ENCODE assay signal across 8 mouse cellular contexts in the genomic region with DNA sequence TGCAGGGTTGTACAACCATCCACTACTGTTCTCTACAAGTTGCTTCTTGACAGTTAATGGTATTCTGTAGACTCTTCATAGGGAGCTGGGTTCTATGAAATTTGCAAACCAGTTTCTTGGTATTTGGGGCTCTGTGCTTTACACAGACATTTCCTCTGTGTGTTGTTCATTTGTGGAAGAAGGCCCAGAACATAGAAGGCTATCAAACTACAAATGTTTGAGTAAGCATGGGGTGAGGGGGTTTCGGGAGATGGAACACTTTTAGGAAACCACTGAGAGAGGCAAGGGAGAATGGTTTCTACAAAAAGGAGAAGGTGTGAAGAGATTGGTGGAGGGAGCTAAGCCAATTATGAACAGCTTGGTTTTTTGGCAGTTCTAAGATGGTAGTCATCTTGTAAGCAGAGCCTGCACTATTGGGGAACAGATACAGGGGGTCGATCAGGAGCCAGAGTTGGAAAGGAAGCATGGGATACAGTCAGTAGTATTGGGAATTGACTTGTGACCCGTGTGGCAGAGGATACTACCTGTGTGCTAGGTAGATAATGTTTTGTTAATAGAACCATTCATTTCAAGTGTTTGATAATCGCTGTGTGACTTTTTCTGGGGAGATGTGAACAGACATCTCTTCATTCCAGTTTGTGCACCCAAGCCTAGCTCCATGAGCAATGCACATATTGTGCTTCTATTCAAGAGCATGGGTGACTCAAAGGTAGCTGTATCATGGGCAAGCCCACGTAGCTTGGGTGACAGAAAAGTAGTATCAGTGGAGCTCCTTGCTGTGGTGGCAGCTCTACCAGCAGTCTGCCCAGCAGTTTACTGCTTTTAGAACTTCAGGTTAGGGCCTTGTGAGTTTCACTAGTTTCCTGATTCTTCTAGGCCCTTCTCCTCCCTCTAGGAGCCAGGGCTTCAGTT. TPM values are rescaled to one million over a fixed set of nuclear protein-coding genes. Genes with fewer than 3 reads are reported as not detected.
DNase-seq lines count a peak whose midpoint lies in the region; ATAC-seq and TF ChIP-seq lines count a peak whose summit lies in the region.

No protein-coding gene starts in this region.

- 63% methylated on average over 5 of the region's 5 CpGs for WGBS in kidney, embryonic 14.5 days
- WGBS in forebrain, embryonic 11.5 days, result 52% methylated on average over 5 of the region's 5 CpGs
- WGBS in liver, embryonic 12.5 days (ENCODE audit: insufficient replicate concordance), result 26% methylated on average over 5 of the region's 5 CpGs

- peaks cover 6% of the 10 kb centered on the region; the same call in 1 of the 2 replicates for H3K4me1 ChIP-seq in kidney, embryonic 14.5 days (ENCODE audit: control insufficient read depth, insufficient read depth, low read length)
- peaks cover 10 to 15% of the 10 kb centered on the region in 2 experiments; a peak in 3 of 4 replicates for H3K4me1 ChIP-seq in MEL (ENCODE audit: control insufficient read depth in 1 of 2, insufficient read depth in 2 of 2, low read length in 2 of 2)
- 0 out of 2 replicates have a peak, but pooled peaks cover 4% of the 10 kb centered on the region for H3K4me1 ChIP-seq in forebrain, embryonic 11.5 days (replicated peaks; ENCODE audit: control insufficient read depth, insufficient read depth, low read length)
- peaks cover 22% of the 10 kb centered on the region for H3K4me1 ChIP-seq in liver, embryonic 12.5 days

- TF ChIP-seq POLR2A in MEL (IDR thresholded peaks at IDR 0.05; ENCODE audit: control insufficient read depth in 1 of 2, insufficient read depth in 1 of 2, low read depth in 1 of 2, low read length in 2 of 2, poor library complexity in 1 of 2), result 0 out of 4 replicates have a peak, but pooled peaks of 1 of the 2 experiments have one; percentile 5

- no peak for TF ChIP-seq RAD21 in MEL (IDR thresholded peaks at IDR 0.05; ENCODE audit: low read depth, low read length)

- peak overlapping the region; percentile 24; the same call in 1 of the 2 replicates for H3K9ac ChIP-seq in kidney, embryonic 14.5 days (ENCODE audit: low read depth, low read length)
- peak overlapping the region; percentile 93 for H3K9ac ChIP-seq in MEL (ENCODE audit: control insufficient read depth, low read depth, low read length, poor library complexity, severe bottlenecking)
- H3K9ac ChIP-seq in forebrain, embryonic 11.5 days (ENCODE audit: low read length), result peak overlapping the region; percentile 78
- H3K9ac ChIP-seq in liver, embryonic 12.5 days, result peak overlapping the region; percentile 87

- peak overlapping the region; percentile 70 for H3K4me2 ChIP-seq in kidney, embryonic 14.5 days (replicated peaks; ENCODE audit: low read depth, low read length)
- peak overlapping the region; percentile 73 for H3K4me2 ChIP-seq in forebrain, embryonic 11.5 days (ENCODE audit: low read depth, low read length, severe bottlenecking)
- H3K4me2 ChIP-seq in liver, embryonic 12.5 days, result peak overlapping the region; percentile 95

- H3K4me3 ChIP-seq in kidney, embryonic 14.5 days (ENCODE audit: low read length), result peak overlapping the region; percentile 78
- peak overlapping the region; percentile 58 to 65 for H3K4me3 ChIP-seq in MEL (ENCODE audit: control insufficient read depth in 1 of 2, insufficient read depth in 1 of 2, low read depth in 2 of 2, low read length in 2 of 2)
- H3K4me3 ChIP-seq in forebrain, embryonic 11.5 days (ENCODE audit: low read depth, low read length), result peak overlapping the region; percentile 72
- peak overlapping the region; percentile 85 for H3K4me3 ChIP-seq in liver, embryonic 12.5 days

- no peak overlapping the region for H3K27ac ChIP-seq in kidney, embryonic 14.5 days (ENCODE audit: low read depth, low read length)
- no peak overlapping the region for H3K27ac ChIP-seq in MEL (ENCODE audit: control insufficient read depth, low read depth, low read length)
- no peak overlapping the region for H3K27ac ChIP-seq in forebrain, embryonic 11.5 days (ENCODE audit: low read depth, low read length)
- no peak overlapping the region for H3K27ac ChIP-seq in liver, embryonic 12.5 days

- peaks cover 57% of the 10 kb centered on the region for H3K79me2 ChIP-seq in MEL (ENCODE audit: control insufficient read depth, insufficient read depth, low read length, poor library complexity)

- no peaks in the 10 kb centered on the region for H3K27me3 ChIP-seq in kidney, embryonic 14.5 days (ENCODE audit: control insufficient read depth, insufficient read depth, low read length)
- no peaks in the 10 kb centered on the region for H3K27me3 ChIP-seq in MEL (ENCODE audit: control insufficient read depth in 1 of 2, insufficient read depth in 2 of 2, low read length in 2 of 2)
- H3K27me3 ChIP-seq in forebrain, embryonic 11.5 days (ENCODE audit: control insufficient read depth, insufficient read depth, low read length), result no peaks in the 10 kb centered on the region
- no peaks in the 10 kb centered on the region for H3K27me3 ChIP-seq in liver, embryonic 12.5 days (replicated peaks)

- no peaks in the 10 kb centered on the region for H3K9me3 ChIP-seq in kidney, embryonic 14.5 days (ENCODE audit: control insufficient read depth, low read length)
- no peaks in the 10 kb centered on the region for H3K9me3 ChIP-seq in MEL (replicated peaks; ENCODE audit: insufficient read depth, low read length)
- H3K9me3 ChIP-seq in forebrain, embryonic 11.5 days (ENCODE audit: control insufficient read depth, low read length), result no peaks in the 10 kb centered on the region
- no peaks in the 10 kb centered on the region for H3K9me3 ChIP-seq in liver, embryonic 12.5 days (replicated peaks)

- no peak for TF ChIP-seq EP300 in MEL (IDR thresholded peaks at IDR 0.05; ENCODE audit: low read depth in 1 of 2, low read length in 2 of 2)

- no peak for ATAC-seq in kidney, embryonic 14.5 days (ENCODE audit: low FRiP score, low TSS enrichment)
- no peak for ATAC-seq in forebrain, embryonic 11.5 days (replicated peaks; ENCODE audit: low FRiP score)
- ATAC-seq in liver, embryonic 12.5 days, result no peak

- DNase-seq in kidney, adult 18-20 months, result no peak
- peak; percentile 54 for DNase-seq in MEL (ENCODE audit: low read depth, low spot score)
- DNase-seq in forebrain, embryonic 11.5 days (ENCODE audit: low spot score), result no peak
- no peak for DNase-seq in adrenal gland, postnatal 10 days
- DNase-seq in layer of hippocampus, postnatal 36 days, result no peak
- no peak for DNase-seq in kidney, adult 11 months

- H3K36me3 ChIP-seq in kidney, embryonic 14.5 days (ENCODE audit: control insufficient read depth, insufficient read depth, low read length), result no peaks in the 10 kb centered on the region
- H3K36me3 ChIP-seq in MEL (ENCODE audit: control insufficient read depth in 1 of 2, insufficient read depth in 2 of 2, low read length in 2 of 2), result peaks cover 19 to 30% of the 10 kb centered on the region in 2 experiments
- no peaks in the 10 kb centered on the region for H3K36me3 ChIP-seq in forebrain, embryonic 11.5 days (ENCODE audit: control insufficient read depth, insufficient read depth, low read length)
- peaks cover 20% of the 10 kb centered on the region for H3K36me3 ChIP-seq in liver, embryonic 12.5 days

- no peak for TF ChIP-seq CTCF in MEL (IDR thresholded peaks at IDR 0.05 in 2 of 3, conservative IDR thresholded peaks at IDR 0.05 in 1 of 3; ENCODE audit: control insufficient read depth in 1 of 3, insufficient read depth in 1 of 3, low read depth in 2 of 3, low read length in 3 of 3, poor library complexity in 1 of 3, severe bottlenecking in 1 of 3)

TF ChIP-seq in MEL, 35 proteins besides CTCF, POLR2A, EP300 and RAD21:
- TF ChIP-seq CHD1 (IDR thresholded peaks at IDR 0.05; ENCODE audit: low read depth, low read length), result 0 out of 2 replicates have a peak, but pooled peaks have one; percentile 34
- TF ChIP-seq ZKSCAN1 (IDR thresholded peaks at IDR 0.05; ENCODE audit: low read depth, low read length), result no peak

RNA-seq across cellular contexts. Expression of a gene that starts 1.8 kb away (rescaled TPM):
- 6.1 and 8.3 TPM in 2 replicates for polyA plus RNA-seq in kidney, embryonic 14.5 days (2014; fragmentation: Nextera tagmentation; extraction: Ambion mirVana)
- total RNA-seq in MEL (2012; rRNA removed), result 11.1 TPM in 2 replicates
- polyA plus RNA-seq in MEL (2012; ENCODE audit: insufficient read depth in 1 of 2, insufficient read length in 2 of 2, low read depth in 1 of 2, low replicate concordance in 2 of 2, missing spikeins in 1 of 2), result 10 to 100 TPM in 1 of 2 experiments, not detected in 1; 39.6 TPM
- polyA plus RNA-seq in forebrain, embryonic 11.5 days (2014; fragmentation: Nextera tagmentation; extraction: Ambion mirVana), result 5.6 and 5.9 TPM in 2 replicates
- polyA plus RNA-seq in liver, embryonic 12.5 days (2016; fragmentation: Nextera tagmentation; extraction: Ambion mirVana), result 3.8 and 4.4 TPM in 2 replicates
- total RNA-seq in adrenal gland, postnatal 10 days (2021), result 10 to 100 TPM; 12.2 to 12.7 TPM
- total RNA-seq in layer of hippocampus, postnatal 36 days (2021), result 10 to 100 TPM; 13.5 to 14.6 TPM

Comparison
In these comparisons a context has a peak if more than half of its experiments do, and no peak if none do; other contexts are left out.
1. H3K9ac ChIP-seq: peak in every context shown above with its lines; median percentile 93 in MEL; 87 in liver, embryonic 12.5 days; 78 in forebrain, embryonic 11.5 days; 24 in kidney, embryonic 14.5 days.